Mouse (Mus musculus): ENCODE data around the gene Gm9837.

- TF ChIP-seq POLR2A (IDR thresholded peaks at IDR 0.05; ENCODE audit: low read depth, low read length) (no peak), CTCF (IDR thresholded peaks at IDR 0.05; ENCODE audit: extremely low read depth, insufficient read length, insufficient replicate concordance, low read depth, low read length) (no peak)
These were observed 10.1 kb downstream of the Gm9837 start for GRCm38 (mm10) chr11:53460192-53460591.

Data from small intestine, adult 2 months (tissue).